Mouse (Mus musculus) heart, embryonic 16.5 days (tissue): ENCODE measurements around the gene Adh7. TPM values are rescaled to one million over a fixed set of nuclear protein-coding genes. Genes with fewer than 3 reads are reported as not detected.

Source experiments
- ATAC-seq: fragments of 200-750 bp; cut with Nextera tagmentation; replicated peaks from 2 replicates; pipeline ENCODE4 v1.8.0; 2017; ENCODE audit warnings: moderate number of reproducible peaks; ENCODE audit not compliant: insufficient read depth, low FRiP score; ENCODE audit errors: extremely low read depth
- H3K27ac ChIP-seq: fragments of 300-500 bp; sonication (generic); 2 replicates; pipeline ENCODE4 v1.5.1; 2014; ENCODE audit warnings: mild to moderate bottlenecking, low read length, control low read depth, moderate library complexity
- H3K27me3 ChIP-seq: fragments of 300-500 bp; sonication (generic); 2 replicates; pipeline ENCODE4 v1.6.1; 2014; ENCODE audit warnings: low read length, mixed read lengths; ENCODE audit not compliant: control insufficient read depth, insufficient read depth
- H3K36me3 ChIP-seq: fragments of 300-500 bp; sonication (generic); 2 replicates; pipeline ENCODE4 v1.6.1; 2014; ENCODE audit not compliant: control insufficient read depth, insufficient read depth
- H3K4me1 ChIP-seq: fragments of 300-500 bp; sonication (generic); 2 replicates; pipeline ENCODE4 v1.6.1; 2014; ENCODE audit warnings: low read length, mixed read lengths; ENCODE audit not compliant: control insufficient read depth, insufficient read depth
- H3K4me2 ChIP-seq: fragments of 300-500 bp; sonication (generic); 2 replicates; pipeline ENCODE4 v1.6.1; 2014; ENCODE audit warnings: low read depth, mild to moderate bottlenecking, control low read depth, low read length
- H3K4me3 ChIP-seq: fragments of 300-500 bp; sonication (generic); 2 replicates; pipeline ENCODE4 v1.5.1; 2014; ENCODE audit warnings: mild to moderate bottlenecking, control low read depth, low read length
- H3K9ac ChIP-seq: fragments of 300-500 bp; sonication (generic); 2 replicates; pipeline ENCODE4 v1.6.1; 2014; ENCODE audit warnings: low read length, control low read depth
- H3K9me3 ChIP-seq: fragments of 300-500 bp; sonication (generic); replicated peaks from 2 replicates; pipeline ENCODE4 v1.6.1; 2016; ENCODE audit warnings: low read length; ENCODE audit not compliant: control insufficient read depth
- WGBS: fragments of 180-500 bp; shearing (Covaris S2); extraction: QIAGEN DNeasy Blood & Tissue Kit; methylation state at CpG from one replicate; pipeline ENCODE4 v1.1.7; 2014; 5-methylcytosine and 5-hydroxymethylcytosine counted together
- polyA plus RNA-seq: library from polyadenylated mRNA; unstranded; fragments of >200 nt; fragmentation: Nextera tagmentation; extraction: Ambion mirVana; gene quantifications from 2 replicates; pipeline ENCODE4 v1.2.1, GENCODE M21; 2015

Gene Adh7
- polyA plus RNA-seq, 1 experiment from 2014 or later: 0.30 TPM

- no peaks in the 10 kb centered on the region for H3K9me3 ChIP-seq
- H3K4me3 ChIP-seq: no peak overlapping the region
- no peaks in the 10 kb centered on the region for H3K4me1 ChIP-seq
- 76% methylated on average over 3 of the region's 3 CpGs for WGBS
- H3K27me3 ChIP-seq: no peaks in the 10 kb centered on the region
- no peak overlapping the region for H3K9ac ChIP-seq
- no peak for ATAC-seq
- no peak overlapping the region for H3K4me2 ChIP-seq
- no peak overlapping the region for H3K27ac ChIP-seq
- H3K36me3 ChIP-seq: no peaks in the 10 kb centered on the region
Observed at GRCm38 (mm10) chr3:138230266-138230665, 12.7 kb downstream of the Adh7 start.

- Histone ChIP-seq H3K4me2 (no peak overlapping the region), H3K27me3 (no peaks in the 10 kb centered on the region), H3K9ac (no peak overlapping the region), H3K4me1 (no peaks in the 10 kb centered on the region), H3K9me3 (no peaks in the 10 kb centered on the region), H3K4me3 (no peak overlapping the region), H3K27ac (no peak overlapping the region), H3K36me3 (no peaks in the 10 kb centered on the region)
- 75% methylated on average over 2 of the region's 2 CpGs for WGBS
- no peak for ATAC-seq
Observed at GRCm38 (mm10) chr3:138231531-138231930, 14.0 kb downstream of the Adh7 start.

- no peaks in the 10 kb centered on the region for H3K36me3 ChIP-seq
- WGBS: 73% methylated on average over 11 of the region's 11 CpGs
- H3K9me3 ChIP-seq: no peaks in the 10 kb centered on the region
- no peaks in the 10 kb centered on the region for H3K27me3 ChIP-seq
- no peak for ATAC-seq
- no peak overlapping the region for H3K9ac ChIP-seq
- H3K4me2 ChIP-seq: no peak overlapping the region
- no peak overlapping the region for H3K4me3 ChIP-seq
- no peaks in the 10 kb centered on the region for H3K4me1 ChIP-seq
- H3K27ac ChIP-seq: no peak overlapping the region
Observed at GRCm38 (mm10) chr3:138236546-138237163, 19.1 kb downstream of the Adh7 start.

GRCm38 (mm10) chr3:138238046-138238445 is 20.5 kb downstream of the Adh7 start:
- Histone ChIP-seq H3K9ac (no peak overlapping the region), H3K27me3 (no peaks in the 10 kb centered on the region), H3K9me3 (no peaks in the 10 kb centered on the region), H3K4me2 (no peak overlapping the region), H3K4me3 (no peak overlapping the region), H3K4me1 (no peaks in the 10 kb centered on the region), H3K36me3 (no peaks in the 10 kb centered on the region), H3K27ac (no peak overlapping the region)
- WGBS: 76% methylated on average over 10 of the region's 10 CpGs
- ATAC-seq: no peak

GRCm38 (mm10) chr3:138239461-138239860 is 21.9 kb downstream of the Adh7 start:
- Histone ChIP-seq H3K4me3 (no peak overlapping the region), H3K4me1 (no peaks in the 10 kb centered on the region), H3K9ac (no peak overlapping the region), H3K9me3 (no peaks in the 10 kb centered on the region), H3K27ac (no peak overlapping the region), H3K36me3 (no peaks in the 10 kb centered on the region), H3K4me2 (no peak overlapping the region), H3K27me3 (no peaks in the 10 kb centered on the region)
- no peak for ATAC-seq
- 90% methylated on average over 6 of the region's 6 CpGs for WGBS

GRCm38 (mm10) chr3:138240411-138240810 is 22.9 kb downstream of the Adh7 start:
- Histone ChIP-seq H3K9ac (no peak overlapping the region), H3K9me3 (no peaks in the 10 kb centered on the region), H3K36me3 (no peaks in the 10 kb centered on the region), H3K27me3 (no peaks in the 10 kb centered on the region), H3K4me2 (no peak overlapping the region), H3K4me1 (no peaks in the 10 kb centered on the region), H3K27ac (no peak overlapping the region), H3K4me3 (no peak overlapping the region)
- ATAC-seq: no peak
- WGBS: 78% methylated on average over 3 of the region's 3 CpGs

- WGBS: 84% methylated on average over 5 of the region's 5 CpGs
- Histone ChIP-seq H3K9me3 (no peaks in the 10 kb centered on the region), H3K27me3 (no peaks in the 10 kb centered on the region), H3K36me3 (no peaks in the 10 kb centered on the region), H3K4me1 (no peaks in the 10 kb centered on the region), H3K4me2 (no peak overlapping the region), H3K4me3 (no peak overlapping the region), H3K27ac (no peak overlapping the region), H3K9ac (no peak overlapping the region)
- no peak for ATAC-seq
Observed at GRCm38 (mm10) chr3:138240942-138241341, 23.4 kb downstream of the Adh7 start.

- no peak overlapping the region for H3K27ac ChIP-seq
- no peaks in the 10 kb centered on the region for H3K9me3 ChIP-seq
- H3K27me3 ChIP-seq: no peaks in the 10 kb centered on the region
- H3K4me1 ChIP-seq: no peaks in the 10 kb centered on the region
- ATAC-seq: no peak
- no peak overlapping the region for H3K9ac ChIP-seq
- no peak overlapping the region for H3K4me2 ChIP-seq
- H3K36me3 ChIP-seq: no peaks in the 10 kb centered on the region
- H3K4me3 ChIP-seq: no peak overlapping the region
- WGBS: 40% methylated on average over 6 of the region's 6 CpGs
Observed at GRCm38 (mm10) chr3:138241371-138241770, 23.8 kb downstream of the Adh7 start.

GRCm38 (mm10) chr3:138242021-138242726 is 24.6 kb downstream of the Adh7 start:
- Histone ChIP-seq H3K36me3 (no peaks in the 10 kb centered on the region), H3K4me2 (no peak overlapping the region), H3K27me3 (no peaks in the 10 kb centered on the region), H3K4me1 (no peaks in the 10 kb centered on the region), H3K9me3 (no peaks in the 10 kb centered on the region), H3K9ac (no peak overlapping the region), H3K4me3 (no peak overlapping the region), H3K27ac (no peak overlapping the region)
- no peak for ATAC-seq
- WGBS: 85% methylated on average over 14 of the region's 14 CpGs
